Mouse (Mus musculus) limb, embryonic 12.5 days (tissue): ENCODE measurements around the gene Sall4. TPM values are rescaled to one million over a fixed set of nuclear protein-coding genes. Genes with fewer than 3 reads are reported as not detected.

Source experiments
- polyA plus RNA-seq: library from polyadenylated mRNA; unstranded; fragments of >200 nt; fragmentation: Nextera tagmentation; extraction: Ambion mirVana; gene quantifications from 2 replicates; pipeline ENCODE4 v1.2.1, GENCODE M21; 2016

Sall4 gene
- polyA plus RNA-seq, 1 experiment from 2014 or later, result 5.1 TPM

Other genes with a start within 250 kb of the Sall4 start
- 5.3 and 5.5 TPM in 2 replicates for gene Nfatc2, start 166.3 kb downstream of the Sall4 start, polyA plus RNA-seq
- 16.1 and 21.2 TPM in 2 replicates for gene Atp9a, start 25.5 kb downstream of the Sall4 start, polyA plus RNA-seq
- 52.6 and 54.0 TPM in 2 replicates for gene Zfp64, start 187.6 kb upstream of the Sall4 start, polyA plus RNA-seq